Mouse (Mus musculus) spleen, adult 2 months (tissue): Measurements from ENCODE around the gene Morn3. TPM values are rescaled to one million over a fixed set of nuclear protein-coding genes. Genes with fewer than 3 reads are reported as not detected.

Source experiments
- DNase-seq, 2 experiments: peaks; one replicate each; pipeline versions ENCODE4 v3.0.0 to v3.0.0-alpha.2; 2012 to 2021; ENCODE audit warnings: low spot score in 2 of 2, low read depth in 1 of 2
- H3K27ac ChIP-seq: fragments of 200-500 bp; 2 replicates; pipeline ENCODE4 v1.5.1; 2012; ENCODE audit warnings: low read length, inconsistent platforms; ENCODE audit not compliant: insufficient read depth
- H3K27me3 ChIP-seq: fragments of 200-500 bp; 2 replicates; pipeline ENCODE4 v1.6.1; 2012; ENCODE audit warnings: mild to moderate bottlenecking, moderate library complexity, low read length, inconsistent platforms; ENCODE audit not compliant: control insufficient read depth, insufficient read depth
- H3K36me3 ChIP-seq: fragments of 200-500 bp; 2 replicates; pipeline ENCODE4 v1.6.1; 2012; ENCODE audit warnings: mild to moderate bottlenecking, low read length, inconsistent platforms; ENCODE audit not compliant: control insufficient read depth, insufficient read depth
- H3K4me1 ChIP-seq: fragments of 200-500 bp; 2 replicates; pipeline ENCODE4 v1.6.1; 2011; ENCODE audit warnings: inconsistent platforms; ENCODE audit not compliant: control insufficient read depth, insufficient read depth, insufficient read length
- H3K4me3 ChIP-seq: fragments of 200-500 bp; 2 replicates; pipeline ENCODE4 v1.5.1; 2011; ENCODE audit warnings: mild to moderate bottlenecking, inconsistent platforms; ENCODE audit not compliant: insufficient read depth, insufficient read length; ENCODE audit errors: extremely low read depth
- CTCF ChIP-seq: fragments of 200-500 bp; IDR thresholded peaks from 2 replicates; pipeline ENCODE4 v1.5.1; 2011; ENCODE audit warnings: mild to moderate bottlenecking, inconsistent platforms; ENCODE audit not compliant: insufficient read depth, insufficient read length, insufficient replicate concordance; ENCODE audit errors: extremely low read depth
- POLR2A ChIP-seq: fragments of 200-500 bp; IDR thresholded peaks from 2 replicates; pipeline ENCODE4 v1.6.1; 2011; ENCODE audit warnings: low read depth, low read length, inconsistent platforms
- WGBS: fragments of 180-500 bp; shearing (Covaris S2); methylation state at CpG from one replicate; pipeline ENCODE4 v1.1.7; 2018; 5-methylcytosine and 5-hydroxymethylcytosine counted together
- polyA plus RNA-seq: library from polyadenylated mRNA; depleted of rRNA; stranded (reverse); fragments of >200 nt; gene quantifications from 2 replicates; pipeline ENCODE4 v1.2.3, GENCODE M21; 2012; rRNA removed

Morn3 gene
- polyA plus RNA-seq, 1 experiment: not detected

DNA sequence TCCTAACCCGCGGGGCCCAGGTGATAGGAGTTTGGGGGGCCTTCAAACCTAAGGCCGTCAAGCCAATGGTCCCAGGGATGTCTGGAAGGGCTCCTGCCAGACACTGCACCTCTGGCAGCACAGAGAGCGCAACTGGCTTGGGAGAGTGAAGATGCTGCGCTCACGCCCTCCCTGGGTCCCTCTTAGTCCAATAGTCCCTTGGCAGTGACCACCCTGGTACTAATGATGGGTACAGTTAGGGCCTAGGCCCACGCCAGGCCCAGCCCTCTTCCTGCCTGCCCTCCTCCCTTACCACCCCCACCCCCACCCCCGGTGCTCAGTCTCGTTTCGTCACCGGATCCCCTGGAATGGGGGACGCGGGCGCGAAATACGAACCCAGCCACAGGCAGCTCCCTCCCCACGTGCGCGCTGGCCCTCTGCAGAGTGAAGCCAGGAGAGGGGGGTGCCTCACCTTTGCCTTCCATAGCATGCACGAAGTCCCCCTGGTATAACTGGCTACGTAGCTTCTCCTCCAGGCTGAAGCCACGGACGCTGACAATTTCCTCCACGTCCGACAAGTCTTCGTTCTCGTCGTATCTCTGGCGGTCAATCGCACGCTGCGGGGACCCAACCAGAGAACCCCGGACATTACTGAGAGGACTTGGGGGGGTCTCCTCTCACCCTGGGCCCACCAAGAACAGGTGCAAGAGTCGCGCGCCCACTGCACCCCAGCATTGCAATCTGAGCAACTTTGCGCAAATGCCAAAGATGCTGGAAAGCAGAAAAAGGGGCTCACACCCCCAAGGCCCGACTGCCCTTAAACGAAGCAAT lies 59.4 kb downstream of the Morn3 start:
- DNase-seq: peak in 1 of 2 experiments; percentile 17
- Histone ChIP-seq H3K4me1 (peaks cover 12% of the 10 kb centered on the region; the same call in 1 of the 2 replicates), H3K27me3 (no peaks in the 10 kb centered on the region), H3K27ac (no peak overlapping the region), H3K4me3 (peak overlapping the region; percentile 66; the same call in 1 of the 2 replicates), H3K36me3 (peaks cover 2% of the 10 kb centered on the region; the same call in 1 of the 2 replicates)
- WGBS: 14% methylated on average over 39 of the region's 39 CpGs
- no peak for TF ChIP-seq POLR2A
- TF ChIP-seq CTCF: no peak

DNA sequence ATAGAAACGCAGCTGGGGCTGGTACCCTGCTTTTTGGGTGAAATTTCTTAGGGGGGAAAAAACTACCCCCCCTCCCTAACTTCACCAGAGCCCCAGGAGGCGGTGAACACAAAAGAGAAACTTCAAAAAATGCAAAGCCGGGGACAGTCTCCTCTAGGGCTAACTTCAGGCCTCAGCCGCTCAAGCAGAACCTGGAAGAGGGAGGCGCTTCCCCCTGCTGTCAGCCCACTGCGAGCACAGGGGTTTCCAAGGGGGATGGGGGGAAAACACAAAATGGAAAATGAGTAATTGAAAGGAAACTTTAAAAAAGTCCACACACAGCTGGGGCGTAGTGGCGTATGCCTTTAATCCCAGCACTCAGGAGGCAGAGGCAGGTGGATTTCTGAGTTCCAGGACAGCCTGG lies 60.7 kb downstream of the Morn3 start:
- no peak overlapping the region for H3K4me3 ChIP-seq
- H3K36me3 ChIP-seq: peaks cover 2% of the 10 kb centered on the region; the same call in 1 of the 2 replicates
- TF ChIP-seq POLR2A: no peak
- no peak for TF ChIP-seq CTCF
- no peak for DNase-seq
- no peaks in the 10 kb centered on the region for H3K27me3 ChIP-seq
- no peak overlapping the region for H3K27ac ChIP-seq
- peaks cover 8% of the 10 kb centered on the region; the same call in 1 of the 2 replicates for H3K4me1 ChIP-seq
- WGBS: 62% methylated on average over 8 of the region's 8 CpGs

Other genes starting within 250 kb of the Morn3 start
- gene Anapc5, start 225.7 kb downstream of the Morn3 start, polyA plus RNA-seq: 150 and 162 TPM in 2 replicates
- 7.0 and 9.9 TPM in 2 replicates for gene Rnf34, start 197.0 kb downstream of the Morn3 start, polyA plus RNA-seq
- gene Kdm2b, start 57.2 kb downstream of the Morn3 start, polyA plus RNA-seq: 30.3 and 36.7 TPM in 2 replicates
- gene Orai1, start 31.9 kb downstream of the Morn3 start, polyA plus RNA-seq: 52.3 and 83.0 TPM in 2 replicates
- gene Tmem120b, start 21.4 kb upstream of the Morn3 start, polyA plus RNA-seq: 5.8 and 7.6 TPM in 2 replicates
- gene Rhof, start 85.7 kb upstream of the Morn3 start, polyA plus RNA-seq: 70.7 and 72.5 TPM in 2 replicates
- gene Setd1b, start 95.2 kb upstream of the Morn3 start, polyA plus RNA-seq: 20.5 and 23.2 TPM in 2 replicates
- 13.3 and 19.5 TPM in 2 replicates for gene Psmd9, start 122.4 kb upstream of the Morn3 start, polyA plus RNA-seq
- gene Hpd, start 135.7 kb upstream of the Morn3 start, polyA plus RNA-seq: 0.19 and 0.37 TPM in 2 replicates
- gene Wdr66, start 205.1 kb upstream of the Morn3 start, polyA plus RNA-seq: 0.89 and 0.95 TPM in 2 replicates